8 mouse cellular contexts compared by ENCODE assay signal in the genomic region with DNA sequence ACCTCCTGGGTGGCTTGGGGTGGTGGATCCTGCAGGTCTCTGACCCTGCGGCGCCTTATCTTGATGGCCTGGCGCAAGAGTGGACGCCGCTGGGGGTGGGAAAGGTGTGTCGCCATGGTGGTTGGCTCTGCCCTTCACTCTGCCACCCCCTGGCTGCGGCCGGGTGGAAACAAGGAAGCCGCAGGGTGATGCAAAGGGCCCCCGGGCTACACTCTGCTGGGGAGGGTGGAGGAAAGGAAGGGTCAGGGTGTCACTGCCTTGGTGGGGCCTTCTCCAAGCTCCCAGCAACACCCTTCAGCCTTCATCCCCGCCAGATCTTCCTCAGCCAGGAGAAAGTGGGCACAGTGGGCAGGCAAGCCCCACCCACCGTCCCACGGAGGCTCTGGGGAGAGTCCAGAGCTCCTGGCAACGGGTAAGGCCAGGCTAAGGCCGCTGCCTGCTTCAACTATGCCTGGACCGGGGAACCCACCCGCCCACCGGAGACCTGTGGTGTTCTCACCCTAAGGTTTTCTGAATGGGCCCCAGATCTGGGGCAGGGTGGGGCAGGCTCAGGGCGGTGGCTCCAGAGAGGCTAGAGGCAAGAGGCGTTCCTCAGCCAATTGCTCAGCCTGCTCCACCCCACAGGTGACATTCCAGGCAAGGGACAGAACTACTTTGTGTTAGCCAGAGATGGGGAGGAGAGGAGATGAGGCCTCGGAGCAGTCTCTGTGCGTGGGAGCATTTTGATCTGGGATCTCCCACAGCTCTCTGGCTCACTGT. TPM values are rescaled to one million over a fixed set of nuclear protein-coding genes. Genes with fewer than 3 reads are reported as not detected.
DNase-seq lines count a peak whose midpoint lies in the region; ATAC-seq and TF ChIP-seq lines count a peak whose summit lies in the region.

Gene Unc13d, minus strand, starts transcription at position 516 of the 759 bp plus-strand sequence.

- H3K9ac ChIP-seq in hindbrain, embryonic 14.5 days, result peak within 1 kb of the TSS; percentile 54

- intact Hi-C loops in left cerebral cortex, adult 2 months (cut with DNase I), result loop anchor here (2.0 kb wide), 1 partner anchor 15 kb away; no protein-coding TSS in a partner anchor
- intact Hi-C loops in left cerebral cortex, postnatal 25 days (cut with DNase I), result loop anchor here (2.0 kb wide), 1 partner anchor 15 kb away; no protein-coding TSS in a partner anchor

- WGBS in hindbrain, embryonic 14.5 days, result 61% methylated on average over 22 of the region's 22 CpGs

- peaks cover 38% of the 10 kb centered on the region for H3K36me3 ChIP-seq in hindbrain, embryonic 14.5 days (replicated peaks; ENCODE audit: control insufficient read depth, insufficient read depth)

- H3K4me1 ChIP-seq in cortical plate, adult 2 months (ENCODE audit: control insufficient read depth, insufficient read depth, low read length), result 0 out of 2 replicates have a peak, but pooled peaks cover 5% of the 10 kb centered on the region
- peaks cover 4% of the 10 kb centered on the region; the same call in 1 of the 2 replicates for H3K4me1 ChIP-seq in hindbrain, embryonic 14.5 days (replicated peaks; ENCODE audit: control insufficient read depth, insufficient read depth, low read length)

- no peak for DNase-seq in left cerebral cortex, adult 2 months (ENCODE audit: extremely low spot score in 1 of 2, low spot score in 2 of 2)
- DNase-seq in left cerebral cortex, postnatal 25 days (ENCODE audit: low spot score in 2 of 2), result no peak
- DNase-seq in hindbrain, embryonic 14.5 days (ENCODE audit: low spot score), result no peak
- DNase-seq in lung, postnatal 10 days, result peak; percentile 74
- DNase-seq in spleen, adult 18-20 months, result peak; percentile 73 to 74
- DNase-seq in Muller cell, postnatal 12 days (ENCODE audit: inconsistent ontology term), result no peak
- DNase-seq in ovary, postnatal 10 days (ENCODE audit: low spot score), result no peak

- H3K27ac ChIP-seq in left cerebral cortex, adult 2 months, result peak within 1 kb of the TSS; percentile 85
- 0 out of 2 replicates have a peak within 1 kb of the TSS, but pooled peaks have one; percentile 53 for H3K27ac ChIP-seq in cortical plate, adult 2 months (ENCODE audit: insufficient read depth, low read length)
- H3K27ac ChIP-seq in hindbrain, embryonic 14.5 days, result 0 out of 2 replicates have a peak within 1 kb of the TSS, but pooled peaks have one; percentile 51

- no peaks in the 10 kb centered on the region for H3K9me3 ChIP-seq in hindbrain, embryonic 14.5 days (ENCODE audit: control insufficient read depth, low read length)

- TF ChIP-seq CTCF in left cerebral cortex, adult 2 months (IDR thresholded peaks at IDR 0.05), result peak; percentile 11; the same call in 1 of the 2 replicates
- no peak for TF ChIP-seq CTCF in cortical plate, adult 2 months (IDR thresholded peaks at IDR 0.05; ENCODE audit: extremely low read depth, insufficient read depth, low read length)

- H3K27me3 ChIP-seq in hindbrain, embryonic 14.5 days (ENCODE audit: control insufficient read depth, insufficient read depth, low read length), result no peaks in the 10 kb centered on the region

- no peak within 1 kb of the TSS for H3K4me3 ChIP-seq in left cerebral cortex, adult 2 months
- no peak within 1 kb of the TSS for H3K4me3 ChIP-seq in cortical plate, adult 2 months (ENCODE audit: insufficient read depth, low read length)
- peak within 1 kb of the TSS; percentile 22 for H3K4me3 ChIP-seq in hindbrain, embryonic 14.5 days (replicated peaks; ENCODE audit: low read length)

- ATAC-seq in hindbrain, embryonic 14.5 days (ENCODE audit: low FRiP score), result no peak

- TF ChIP-seq POLR2A in cortical plate, adult 2 months (IDR thresholded peaks at IDR 0.05; ENCODE audit: extremely low read depth, insufficient read depth, low read length), result no peak

- peak within 1 kb of the TSS; percentile 54 for H3K4me2 ChIP-seq in hindbrain, embryonic 14.5 days (replicated peaks)

RNA-seq across cellular contexts. Expression of gene Unc13d, which starts in this region (rescaled TPM):
- total RNA-seq in left cerebral cortex, adult 2 months (2021), result 1 to 10 TPM; 1.5 to 2.0 TPM
- 1 to 10 TPM in 1 of 2 experiments, under 1 TPM in 1; 0.82 to 1.0 TPM for total RNA-seq in left cerebral cortex, postnatal 25 days (2021)
- polyA plus RNA-seq in cortical plate, adult 2 months (2012; rRNA removed), result 0.96 and 1.3 TPM in 2 replicates
- 0.75 and 0.83 TPM in 2 replicates for polyA plus RNA-seq in hindbrain, embryonic 14.5 days (2014; fragmentation: Nextera tagmentation; extraction: Ambion mirVana)

Comparison
In these comparisons a context has a peak if more than half of its experiments do, and no peak if none do; other contexts are left out.
1. DNase-seq: peak in lung, postnatal 10 days (single experiment) and spleen, adult 18-20 months (2 of 2); none in left cerebral cortex, adult 2 months (0 of 2), left cerebral cortex, postnatal 25 days (0 of 2), hindbrain, embryonic 14.5 days (single experiment), Muller cell, postnatal 12 days (single experiment) and ovary, postnatal 10 days (single experiment).
2. Peak in every context shown above with its lines, with median percentiles within 50 percentile points of each other: H3K27ac ChIP-seq.